Mouse (Mus musculus): Measurements from ENCODE around the gene Serpinb9b. TPM values are rescaled to one million over a fixed set of nuclear protein-coding genes. Genes with fewer than 3 reads are reported as not detected.
A peak's percentile ranks its signal among the peaks of the same experiment; 100 is the strongest.
"Not testable (repeated sequence)": the region's sequence is repeated elsewhere in the genome, so short reads cannot be mapped to it uniquely, and the experiment has no call there.

Serpinb9b gene
- total and polyA plus RNA-seq, 3 experiments: 1.5 to 3.9 TPM; not detected in 1

- H3K27me3 ChIP-seq (ENCODE audit: control insufficient read depth in 1 of 2, insufficient read depth in 2 of 2, low read length in 2 of 2): no peaks in the 10 kb centered on the region
- peak; percentile 23 for DNase-seq (ENCODE audit: low read depth, low spot score)
- no peak overlapping the region for H3K4me3 ChIP-seq (ENCODE audit: control insufficient read depth in 1 of 2, insufficient read depth in 1 of 2, low read depth in 2 of 2, low read length in 2 of 2)
- H3K79me2 ChIP-seq (ENCODE audit: control insufficient read depth, insufficient read depth, low read length, poor library complexity): no peaks in the 10 kb centered on the region
- H3K27ac ChIP-seq (ENCODE audit: control insufficient read depth, low read depth, low read length): no peak overlapping the region
- TF ChIP-seq MAFK (IDR thresholded peaks at IDR 0.05; ENCODE audit: borderline replicate concordance, low read depth, low read length) (no peak), KAT2A (conservative IDR thresholded peaks at IDR 0.05; ENCODE audit: low read depth, low read length) (no peak), SIN3A (IDR thresholded peaks at IDR 0.05; ENCODE audit: low read length) (no peak), ZC3H11A (IDR thresholded peaks at IDR 0.05; ENCODE audit: low read depth, low read length) (no peak), MXI1 (IDR thresholded peaks at IDR 0.05; ENCODE audit: low read depth, low read length) (no peak), GABPA (IDR thresholded peaks at IDR 0.05; ENCODE audit: low read depth, low read length) (no peak), ZNF384 (IDR thresholded peaks at IDR 0.05; ENCODE audit: low read depth, low read length) (no peak), USF2 (IDR thresholded peaks at IDR 0.05; ENCODE audit: borderline replicate concordance in 1 of 2, insufficient read depth in 1 of 2, low read depth in 1 of 2, low read length in 2 of 2) (no peak), UBTF (IDR thresholded peaks at IDR 0.05; ENCODE audit: borderline replicate concordance, insufficient read depth, low read depth, low read length) (no peak), ZMIZ1 (IDR thresholded peaks at IDR 0.05; ENCODE audit: low read depth, low read length) (no peak), TAL1 (IDR thresholded peaks at IDR 0.05; ENCODE audit: low read length) (no peak), ELF1 (IDR thresholded peaks at IDR 0.05; ENCODE audit: low read depth, low read length) (no peak), USF1 (IDR thresholded peaks at IDR 0.05; ENCODE audit: low read depth, low read length) (no peak), POLR2AphosphoS2 (IDR thresholded peaks at IDR 0.05; ENCODE audit: low read length) (no peak), RCOR1 (IDR thresholded peaks at IDR 0.05; ENCODE audit: low read depth, low read length) (no peak), E2F4 (IDR thresholded peaks at IDR 0.05; ENCODE audit: borderline replicate concordance, low read depth, low read length) (no peak)
- peaks cover 9 to 24% of the 10 kb centered on the region in 2 experiments for H3K4me1 ChIP-seq (ENCODE audit: control insufficient read depth in 1 of 2, insufficient read depth in 2 of 2, low read length in 2 of 2)
- peaks cover 0 to 17% of the 10 kb centered on the region in 2 experiments; a peak in 2 of 4 replicates for H3K36me3 ChIP-seq (ENCODE audit: control insufficient read depth in 1 of 2, insufficient read depth in 2 of 2, low read length in 2 of 2)
- H3K9ac ChIP-seq (ENCODE audit: control insufficient read depth, low read depth, low read length, poor library complexity, severe bottlenecking): no peak overlapping the region
- no peaks in the 10 kb centered on the region for H3K9me3 ChIP-seq (replicated peaks; ENCODE audit: insufficient read depth, low read length)
Measured at GRCm38 (mm10) chr13:33028550-33028949, 1.3 kb downstream of the Serpinb9b start.

DNA sequence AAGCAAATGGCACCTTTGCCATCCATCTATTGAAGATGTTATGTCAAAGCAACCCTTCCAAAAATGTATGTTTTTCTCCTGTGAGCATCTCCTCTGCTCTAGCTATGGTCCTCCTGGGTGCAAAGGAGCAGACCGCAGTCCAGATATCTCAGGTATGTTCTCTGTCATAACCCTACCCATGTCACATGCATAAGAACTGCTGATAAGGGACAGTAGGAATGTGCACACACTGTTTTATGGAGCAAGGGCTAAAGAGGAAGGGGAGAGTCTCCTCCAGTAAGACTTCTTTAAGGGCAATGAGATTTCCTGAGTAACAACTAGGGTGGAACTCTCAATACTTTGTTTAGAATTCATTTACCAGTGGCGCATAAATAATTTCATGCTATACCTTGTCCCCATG, 2.3 kb downstream of the Serpinb9b start:
- peaks cover 0 to 17% of the 10 kb centered on the region in 2 experiments; a peak in 2 of 4 replicates for H3K36me3 ChIP-seq (ENCODE audit: control insufficient read depth in 1 of 2, insufficient read depth in 2 of 2, low read length in 2 of 2)
- not testable (repeated sequence) for H3K27ac ChIP-seq (ENCODE audit: control insufficient read depth, low read depth, low read length); DNase-seq (ENCODE audit: low read depth, low spot score); H3K4me3 ChIP-seq (ENCODE audit: control insufficient read depth in 1 of 2, insufficient read depth in 1 of 2, low read depth in 2 of 2, low read length in 2 of 2); H3K27me3 ChIP-seq (ENCODE audit: control insufficient read depth in 1 of 2, insufficient read depth in 2 of 2, low read length in 2 of 2); H3K9me3 ChIP-seq (replicated peaks; ENCODE audit: insufficient read depth, low read length); H3K9ac ChIP-seq (ENCODE audit: control insufficient read depth, low read depth, low read length, poor library complexity, severe bottlenecking); H3K79me2 ChIP-seq (ENCODE audit: control insufficient read depth, insufficient read depth, low read length, poor library complexity)
- H3K4me1 ChIP-seq (ENCODE audit: control insufficient read depth in 1 of 2, insufficient read depth in 2 of 2, low read length in 2 of 2): peaks cover 9 to 24% of the 10 kb centered on the region in 2 experiments

Data from MEL (cell line).